14 mouse cellular contexts compared by ENCODE assay signal in the genomic region with DNA sequence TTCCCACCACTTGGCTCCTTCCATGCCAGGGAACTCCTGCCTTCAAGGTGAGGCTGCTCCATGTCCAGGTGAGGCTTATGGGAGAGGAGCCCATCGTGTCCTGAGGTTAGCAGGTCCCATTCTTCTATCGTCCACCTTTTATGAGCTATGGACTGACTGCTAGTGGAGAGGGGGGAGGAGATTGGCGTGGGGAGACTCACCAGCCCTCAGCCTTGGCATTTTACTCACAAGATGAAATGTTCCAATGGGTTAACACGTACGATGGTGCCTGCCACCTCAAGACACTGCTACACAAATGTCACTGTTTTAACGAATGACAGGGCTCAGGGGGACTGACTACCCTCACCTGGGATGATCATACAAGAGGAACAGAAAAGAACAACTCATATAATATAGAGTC. TPM values are rescaled to one million over a fixed set of nuclear protein-coding genes. Genes with fewer than 3 reads are reported as not detected.
"Had no signal": no experiment of that assay in that cellular context is flagged by ENCODE, and none has a peak within 500 bp of the region (broad histone marks: within the 10 kb centered on the region; RNA-seq: fewer than 3 reads in every experiment).

No protein-coding gene starts in this region.

- DNase-seq: gastrocnemius, adult 2 months; gastrocnemius, postnatal 10 days; gastrocnemius, postnatal 25 days; heart, adult 18-20 months; heart, postnatal 10 days; heart, postnatal 4 days; kidney, adult 18-20 months; kidney, adult 8-10 months; kidney, postnatal 10 days; kidney, postnatal 36 days; layer of hippocampus, adult 9-11 months; layer of hippocampus, postnatal 36 days; left cerebral cortex, postnatal 4 days had no signal

RNA-seq across cellular contexts. Expression of a gene that starts 18.0 kb away (rescaled TPM):
- polyA plus RNA-seq: liver, embryonic 16.5 days had no signal
